Mouse (Mus musculus) bone marrow, adult 2 months (tissue): ENCODE results near the gene Sco2.

ENCODE experiments used
- CTCF ChIP-seq: fragments of 200-500 bp; IDR thresholded peaks from 2 replicates; pipeline ENCODE4 v1.5.1; 2011; ENCODE audit warnings: low read length, control low read depth; ENCODE audit not compliant: control insufficient read depth, insufficient read depth
- POLR2A ChIP-seq: fragments of 200-500 bp; IDR thresholded peaks from 2 replicates; pipeline ENCODE4 v1.6.1; 2011; ENCODE audit warnings: low read depth, mild to moderate bottlenecking, control low read depth, low read length, borderline replicate concordance; ENCODE audit not compliant: control insufficient read depth

- TF ChIP-seq CTCF = no peak
- no peak for TF ChIP-seq POLR2A
These were observed 3.3 kb upstream of the Sco2 start, which contains the start of gene Tymp for GRCm38 (mm10) chr15:89376957-89377356.
